Mouse (Mus musculus): Measurements from ENCODE around the gene Ica1l. TPM values are rescaled to one million over a fixed set of nuclear protein-coding genes. Genes with fewer than 3 reads are reported as not detected.

Ica1l gene
- total RNA-seq (2023), result 0.21 to 1.7 TPM (median 0.76 TPM) in 4 replicates

GRCm38 (mm10) chr1:60042796-60043469 is at the start of gene Ica1l:
Ica1l (minus strand) TSS chr1:60043184.

Other genes starting within 250 kb of the Ica1l start
- gene Fam117b, start 130.2 kb downstream of the Ica1l start, total RNA-seq (2023), result 52.8 to 65.3 TPM (median 55.8 TPM) in 4 replicates
- gene Carf, start 55.1 kb upstream of the Ica1l start, total RNA-seq (2023), result 10.6 to 16.6 TPM (median 13.3 TPM) in 4 replicates
- 20.0 to 23.7 TPM (median 23.4 TPM) in 4 replicates for gene Wdr12, start 55.5 kb upstream of the Ica1l start, total RNA-seq (2023)
- 33.5 to 40.2 TPM (median 38.0 TPM) in 4 replicates for gene Nbeal1, start 137.4 kb upstream of the Ica1l start, total RNA-seq (2023)